Mouse (Mus musculus): ENCODE data around the gene Chrdl2.
A peak's percentile ranks its signal among the peaks of the same experiment; 100 is the strongest.
"Not testable (repeated sequence)": the region's sequence is repeated elsewhere in the genome, so short reads cannot be mapped to it uniquely, and the experiment has no call there.

The Chrdl2 gene

DNA sequence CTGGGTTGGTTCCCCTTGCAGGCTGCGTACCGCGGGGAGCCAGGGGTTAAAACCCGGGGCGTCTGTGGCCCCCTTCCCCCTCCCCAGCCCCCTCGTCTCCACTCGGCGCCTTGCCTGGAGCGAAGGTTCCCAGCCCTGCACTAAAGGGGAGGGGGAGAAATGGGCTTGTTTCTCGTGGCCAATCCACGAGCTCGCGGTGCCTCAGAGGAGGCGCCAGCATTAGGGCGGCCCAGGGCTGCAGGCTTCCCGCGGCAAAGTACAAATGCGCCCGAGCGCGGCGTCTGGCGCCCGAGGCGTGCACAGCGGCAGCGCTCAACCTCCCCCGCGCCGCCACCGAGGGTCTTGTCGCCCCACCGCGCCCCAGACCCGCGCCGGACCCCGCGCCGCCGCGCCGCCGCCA, at the start of gene Chrdl2:
Gene Chrdl2 (plus strand): TSS at position 383 of the 400 bp plus-strand sequence.
- DNase-seq (ENCODE audit: low read depth) = no peak

- no peak for DNase-seq (ENCODE audit: low read depth)
These were observed 48.6 kb upstream of the Chrdl2 start for GRCm38 (mm10) chr7:99957226-99957965.

- DNase-seq (ENCODE audit: low read depth) = not testable (repeated sequence)
These were observed 45.4 kb upstream of the Chrdl2 start for GRCm38 (mm10) chr7:99960571-99960970.

GRCm38 (mm10) chr7:99961518-99961917, 44.5 kb upstream of the Chrdl2 start:
- no peak for DNase-seq (ENCODE audit: low read depth)

GRCm38 (mm10) chr7:99962536-99963236, 43.3 kb upstream of the Chrdl2 start:
- no peak for DNase-seq (ENCODE audit: low read depth)

DNA sequence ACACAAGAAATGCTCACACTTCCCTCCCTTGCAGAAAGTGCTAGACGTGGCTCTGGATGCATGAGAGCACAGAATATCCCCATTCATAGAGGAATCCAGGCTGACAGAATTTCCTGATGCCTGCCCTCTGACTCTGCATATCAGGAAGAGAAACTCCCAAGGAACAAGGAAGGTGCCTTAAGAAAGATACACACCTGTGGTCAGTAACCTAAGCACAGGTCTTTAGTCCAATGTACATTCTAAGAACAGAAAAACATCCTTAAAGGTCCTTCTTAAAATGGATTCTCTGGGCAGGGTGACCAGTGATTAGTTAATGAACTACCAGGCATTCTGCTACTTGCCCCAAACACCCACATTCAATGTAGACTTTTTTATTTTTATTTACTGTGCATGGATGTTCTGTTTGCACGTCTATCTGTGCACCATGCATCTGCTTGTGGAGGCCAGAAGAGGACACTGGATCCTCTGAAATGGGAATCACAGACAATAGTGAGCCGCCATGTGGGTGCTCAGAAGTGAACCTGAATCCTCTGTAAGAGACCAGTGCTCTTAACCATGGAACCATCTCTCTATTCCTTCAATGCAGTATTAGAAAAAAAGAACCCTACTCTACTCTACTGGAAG, 42.6 kb upstream of the Chrdl2 start:
- no peak for DNase-seq (ENCODE audit: low read depth)

DNA sequence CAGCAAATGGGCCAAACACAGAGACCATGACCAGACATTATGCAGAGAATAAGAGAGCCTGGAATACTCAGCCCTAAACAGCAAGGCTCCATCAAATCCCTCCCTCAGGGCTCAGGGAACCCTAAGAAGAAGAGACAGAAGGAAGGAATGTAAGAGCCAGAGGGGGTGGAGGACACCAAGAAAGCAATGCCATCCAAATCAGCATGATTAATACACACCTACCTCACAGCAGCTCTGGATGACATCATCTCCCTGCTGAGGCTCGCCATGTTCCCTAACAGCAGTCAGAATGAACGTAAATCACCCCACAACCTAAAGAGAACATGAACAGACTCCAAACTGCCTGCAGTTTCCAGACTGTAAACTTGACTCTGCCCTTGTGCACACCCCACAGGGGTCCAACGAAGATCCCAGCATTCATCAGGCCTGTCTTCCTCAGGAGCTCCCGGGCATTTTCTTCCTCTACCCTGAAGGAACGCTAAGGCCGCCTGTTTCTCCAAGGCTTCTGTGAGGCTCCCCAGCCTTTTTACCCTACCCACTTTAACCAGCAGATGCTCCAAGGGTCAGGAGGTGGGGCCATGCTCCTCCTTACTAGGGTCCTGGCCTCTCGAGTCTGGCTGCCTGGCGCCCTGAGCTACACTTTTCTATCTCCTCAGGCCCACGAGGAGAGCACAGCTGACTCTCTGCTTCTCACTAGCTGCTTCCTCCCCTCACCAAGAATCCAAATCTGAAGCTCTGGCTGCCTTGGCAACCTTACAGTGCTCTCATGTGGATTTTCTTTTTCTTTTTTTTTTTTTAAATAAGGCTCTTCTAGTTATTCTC, 40.7 kb upstream of the Chrdl2 start:
- no peak for DNase-seq (ENCODE audit: low read depth)

- DNase-seq (ENCODE audit: low read depth) = no peak
These were observed 39.8 kb upstream of the Chrdl2 start for GRCm38 (mm10) chr7:99966011-99966721.

DNA sequence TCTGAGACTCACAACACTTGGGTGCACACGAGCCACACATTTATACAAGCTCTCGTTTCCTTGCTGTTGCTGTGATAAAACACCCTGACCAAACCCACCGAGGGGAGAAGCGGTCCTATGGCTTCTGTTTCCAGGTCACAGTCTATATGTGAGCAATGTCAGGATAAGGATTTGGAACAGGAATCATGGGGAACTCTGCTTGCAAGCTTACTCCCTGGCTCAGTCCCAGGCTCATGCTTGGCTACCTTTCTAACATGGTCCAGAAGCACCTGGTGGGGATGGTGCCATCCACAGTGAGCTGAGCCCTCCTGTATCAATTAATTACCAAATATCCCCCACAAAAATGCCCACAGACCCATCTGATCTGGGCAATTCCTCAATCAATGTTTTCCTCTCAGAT, 36.8 kb upstream of the Chrdl2 start:
- DNase-seq (ENCODE audit: low read depth) = no peak

- DNase-seq (ENCODE audit: low read depth) = no peak
These were observed 34.0 kb upstream of the Chrdl2 start for GRCm38 (mm10) chr7:99971926-99972325.

DNA sequence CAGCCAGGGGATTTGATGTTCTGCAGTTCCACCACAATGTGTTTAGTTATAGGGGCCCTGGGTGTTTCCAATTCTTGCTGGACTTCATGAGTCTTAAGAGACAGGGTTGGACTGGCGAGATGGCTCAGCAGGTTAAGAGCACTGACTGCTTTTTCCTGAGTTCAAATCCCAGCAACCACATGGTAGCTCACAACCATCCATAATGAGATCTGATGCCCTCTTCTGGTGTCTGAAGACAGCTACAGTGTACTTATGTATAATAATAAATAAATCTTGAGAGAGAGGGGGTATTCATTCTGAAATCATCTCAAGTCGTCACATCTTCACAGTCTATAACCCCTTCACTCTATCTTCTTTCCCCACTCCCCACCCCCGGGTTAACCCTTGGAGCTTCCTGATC, 33.1 kb upstream of the Chrdl2 start:
- DNase-seq (ENCODE audit: low read depth) = not testable (repeated sequence)

- DNase-seq (ENCODE audit: low read depth) = no peak
These were observed 31.6 kb upstream of the Chrdl2 start for GRCm38 (mm10) chr7:99974208-99974970.

DNA sequence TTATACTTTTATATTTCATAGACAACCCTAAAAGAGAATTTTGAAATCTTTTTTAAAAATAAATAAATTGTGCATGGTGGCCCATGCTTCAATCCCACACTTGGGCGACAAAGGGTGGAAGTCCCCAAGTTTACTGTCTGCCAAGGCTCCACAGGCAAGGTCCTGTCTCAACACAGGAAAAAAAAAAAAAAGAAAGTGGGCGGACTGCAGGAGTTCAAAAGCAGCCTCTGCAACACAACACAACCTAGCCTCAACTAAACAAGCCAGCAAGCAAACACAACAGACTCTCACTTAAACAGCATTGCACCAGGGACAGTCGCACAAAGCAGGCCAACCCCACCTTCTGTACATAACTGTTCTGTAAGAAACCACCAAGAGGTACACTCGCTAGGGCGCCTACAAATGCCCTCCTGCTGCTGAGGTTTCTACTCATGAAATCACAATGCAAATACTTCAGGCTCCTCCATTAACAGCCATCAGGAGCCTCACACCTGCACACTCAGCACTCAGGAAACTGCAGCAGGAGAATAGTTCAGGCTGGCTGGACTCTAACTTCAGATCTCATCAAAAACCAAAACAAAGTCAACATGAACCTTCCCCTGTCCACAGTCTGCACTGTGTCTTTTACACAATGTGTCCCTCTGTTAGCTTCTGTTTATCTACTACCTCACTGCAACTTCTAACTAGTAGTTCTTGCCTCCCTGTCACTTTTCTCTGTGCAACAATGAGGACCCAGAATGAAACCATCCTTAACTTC, 30.0 kb upstream of the Chrdl2 start:
- DNase-seq (ENCODE audit: low read depth) = no peak

DNA sequence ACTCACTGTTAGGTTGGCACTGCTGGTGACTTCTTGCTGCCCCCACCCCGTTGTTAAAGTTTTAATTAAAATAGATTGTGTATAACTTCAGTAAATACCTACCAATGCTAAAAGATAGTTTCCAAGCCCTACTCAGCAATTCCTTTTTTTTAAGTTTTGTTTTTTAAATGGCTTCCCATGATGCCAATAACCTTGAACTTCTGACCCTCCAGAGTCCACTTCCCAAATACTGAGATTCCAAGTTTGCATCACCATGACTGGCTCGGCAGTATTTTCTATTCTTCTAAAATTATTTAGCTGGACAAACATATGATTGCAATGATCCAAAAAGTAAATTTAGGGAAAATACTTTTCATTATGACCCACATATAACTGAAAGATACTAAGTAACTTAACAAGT, 27.9 kb upstream of the Chrdl2 start:
- no peak for DNase-seq (ENCODE audit: low read depth)

GRCm38 (mm10) chr7:99979081-99979480, 26.9 kb upstream of the Chrdl2 start:
- no peak for DNase-seq (ENCODE audit: low read depth)

DNA sequence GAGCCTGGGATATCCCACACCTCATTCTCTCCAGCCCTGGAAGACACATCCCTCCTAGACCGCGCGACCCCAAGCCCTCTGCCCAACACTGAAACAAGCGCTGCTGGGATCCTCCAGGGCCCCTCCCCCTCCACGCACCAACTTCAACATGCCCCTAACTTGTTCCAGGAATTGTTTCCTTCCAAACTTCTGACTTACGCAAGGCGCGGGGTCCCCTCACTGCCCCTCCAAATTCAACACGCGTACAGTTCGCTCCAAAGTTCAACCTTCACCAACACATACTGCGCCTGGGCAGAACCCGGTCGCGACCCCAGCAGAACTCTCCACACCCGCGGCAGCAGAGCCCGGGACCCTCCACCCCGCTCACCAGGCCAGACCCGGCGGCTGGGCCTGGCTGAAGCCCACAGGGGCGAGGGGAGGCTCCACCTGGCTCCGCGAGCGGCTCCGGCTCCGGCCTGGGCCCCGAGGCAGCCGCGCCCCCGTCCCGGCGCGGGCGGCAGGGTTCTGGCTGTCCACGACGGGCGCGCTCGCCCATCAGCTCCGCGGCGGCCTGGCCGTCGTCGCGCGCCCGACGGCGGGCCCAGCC, 26.3 kb upstream of the Chrdl2 start:
- DNase-seq (ENCODE audit: low read depth) = no peak

DNA sequence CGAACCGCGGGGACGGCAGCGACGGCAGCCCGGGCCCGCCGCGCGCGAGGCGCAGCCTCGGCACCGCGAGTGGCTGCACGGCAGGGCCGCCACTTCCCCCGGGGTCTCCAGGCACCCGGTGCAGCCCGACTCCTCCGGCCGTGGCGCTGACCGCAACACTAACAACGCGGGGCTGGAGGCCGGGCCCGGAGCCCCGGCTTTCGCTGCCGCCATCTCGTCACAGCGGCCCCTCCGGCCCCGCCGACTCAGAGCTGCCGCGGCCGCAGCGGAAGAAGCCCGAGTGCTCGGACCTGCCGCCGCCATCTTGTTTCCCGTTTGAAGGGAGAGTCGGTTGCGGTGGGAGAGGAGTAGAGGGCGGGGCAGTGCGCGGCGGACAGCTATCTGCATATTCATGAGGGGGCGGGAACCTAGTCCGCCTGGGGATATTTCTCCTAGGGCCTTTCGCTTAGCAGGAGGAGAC, 25.8 kb upstream of the Chrdl2 start, which contains the start of gene Rnf169:
Gene Rnf169 (minus strand): TSS at position 317 of the 460 bp plus-strand sequence.
- peak; percentile 87 for DNase-seq (ENCODE audit: low read depth)

DNA sequence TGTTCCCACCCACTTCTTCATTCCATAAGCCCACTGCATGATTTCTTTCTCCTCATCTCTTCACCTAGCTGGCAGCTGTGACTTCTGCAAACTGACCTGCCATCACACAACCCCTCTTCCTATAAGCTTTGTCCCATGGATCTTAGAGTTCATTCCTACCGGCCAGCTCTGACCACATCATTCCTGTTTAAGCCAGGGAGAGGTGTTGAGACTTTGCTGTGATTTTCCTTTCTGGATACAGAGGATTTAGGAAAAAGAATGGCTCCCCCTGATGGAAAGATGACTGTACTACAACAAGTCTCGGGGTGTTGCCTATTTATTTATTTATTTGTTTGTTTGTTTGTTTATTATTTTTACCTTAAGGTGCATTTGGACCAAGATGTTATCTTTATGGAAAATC, 24.7 kb upstream of the Chrdl2 start:
- DNase-seq (ENCODE audit: low read depth) = no peak

Measured in c-Kit-positive CD71-negative TER-119-negative erythroid progenitor cells, embryonic 14.5 days (primary cell).